Mouse (Mus musculus): ENCODE measurements at regions not wholly inside any gene's neighbourhood (a gene's known extent, or its start where the extent isn't known, plus 50 kb on each side); places are given as distances from the start of the nearest gene placed in this dataset.

- DNase-seq (ENCODE audit: low read depth, low spot score) = no peak
Measured at GRCm38 (mm10) chr11:19073265-19073664, 54.5 kb upstream of the Meis1 start.

- DNase-seq (ENCODE audit: low read depth, low spot score) = no peak
Measured at GRCm38 (mm10) chr11:19073887-19074564, 55.2 kb upstream of the Meis1 start.

- DNase-seq (ENCODE audit: low read depth, low spot score) = no peak
Measured at GRCm38 (mm10) chr11:19091101-19091857, 72.5 kb upstream of the Meis1 start.

GRCm38 (mm10) chr11:19092967-19093745 is 74.4 kb upstream of the Meis1 start:
- DNase-seq (ENCODE audit: low read depth, low spot score) = no peak

- no peak for DNase-seq (ENCODE audit: low read depth, low spot score)
Measured at GRCm38 (mm10) chr11:19093749-19094148, 75.0 kb upstream of the Meis1 start.

- no peak for DNase-seq (ENCODE audit: low read depth, low spot score)
Measured at GRCm38 (mm10) chr11:19094183-19094582, 75.4 kb upstream of the Meis1 start.

GRCm38 (mm10) chr11:19102981-19103568 is 84.3 kb upstream of the Meis1 start:
- no peak for DNase-seq (ENCODE audit: low read depth, low spot score)

GRCm38 (mm10) chr11:19107180-19107579 is 88.4 kb upstream of the Meis1 start:
- DNase-seq (ENCODE audit: low read depth, low spot score) = no peak

GRCm38 (mm10) chr11:19109055-19109454 is 90.3 kb upstream of the Meis1 start:
- no peak for DNase-seq (ENCODE audit: low read depth, low spot score)

- DNase-seq (ENCODE audit: low read depth, low spot score) = no peak
Measured at GRCm38 (mm10) chr11:19111916-19112575, 93.3 kb upstream of the Meis1 start.

GRCm38 (mm10) chr11:19117121-19117520 is 98.3 kb upstream of the Meis1 start:
- DNase-seq (ENCODE audit: low read depth, low spot score) = no peak

GRCm38 (mm10) chr11:19118258-19118657 is 99.5 kb upstream of the Meis1 start:
- no peak for DNase-seq (ENCODE audit: low read depth, low spot score)

GRCm38 (mm10) chr11:19119927-19120827 is 101.4 kb upstream of the Meis1 start:
- DNase-seq (ENCODE audit: low read depth, low spot score) = no peak

- no peak for DNase-seq (ENCODE audit: low read depth, low spot score)
Measured at GRCm38 (mm10) chr11:19120871-19121270, 102.1 kb upstream of the Meis1 start.

- no peak for DNase-seq (ENCODE audit: low read depth, low spot score)
Measured at GRCm38 (mm10) chr11:19135375-19136050, 116.7 kb upstream of the Meis1 start.

- no peak for DNase-seq (ENCODE audit: low read depth, low spot score)
Measured at GRCm38 (mm10) chr11:19138423-19138822, 119.6 kb upstream of the Meis1 start.

- DNase-seq (ENCODE audit: low read depth, low spot score) = no peak
Measured at GRCm38 (mm10) chr11:19138831-19139230, 120.0 kb upstream of the Meis1 start.

- no peak for DNase-seq (ENCODE audit: low read depth, low spot score)
Measured at GRCm38 (mm10) chr11:19143267-19144000, 124.6 kb upstream of the Meis1 start.

GRCm38 (mm10) chr11:19144506-19144905 is 125.7 kb upstream of the Meis1 start:
- DNase-seq (ENCODE audit: low read depth, low spot score) = no peak
